ENCODE assay signal across 9 mouse cellular contexts in genomic region chr15:63999936-64000530, GRCm38 (mm10).
DNase-seq lines count a peak whose midpoint lies in the region; ATAC-seq and TF ChIP-seq lines count a peak whose summit lies in the region.
"Had no signal": no experiment of that assay in that cellular context is flagged by ENCODE, and none has a peak within 500 bp of the region (broad histone marks: within the 10 kb centered on the region; RNA-seq: fewer than 3 reads in every experiment).

No protein-coding gene starts in this region.

- DNase-seq in frontal cortex, postnatal 25 days (ENCODE audit: low spot score in 2 of 2) = no peak
- DNase-seq in left cerebral cortex, postnatal 14 days (ENCODE audit: low spot score in 2 of 2) = peak; percentile 34 to 41
- no peak for DNase-seq in left cerebral cortex, postnatal 36 days (ENCODE audit: low spot score in 2 of 2)
- peak; percentile 75 for DNase-seq in brain, adult 2 months (ENCODE audit: low read depth, low spot score)
- no peak for DNase-seq in urinary bladder, adult 18-20 months (ENCODE audit: low spot score in 2 of 2)
- DNase-seq in gastrocnemius, adult 2 months = no peak
- DNase-seq: left cerebral cortex, postnatal 4 days had no signal

- intact Hi-C loops in left cerebral cortex, postnatal 14 days (cut with DNase I) = loop anchor here (2.0 to 5.0 kb wide), 2 partner anchors 37 to 57 kb away; no protein-coding TSS in a partner anchor
- intact Hi-C loops in left cerebral cortex, postnatal 36 days (cut with DNase I) = loop anchor here (2.0 kb wide), 1 partner anchor 59 kb away; no protein-coding TSS in a partner anchor
- intact Hi-C loops in gastrocnemius, adult 2 months (cut with DNase I) = loop anchor here (2.0 to 5.0 kb wide), 3 partner anchors 23 to 112 kb away; partner anchors contain the start of gene Fam49b

- H3K27ac ChIP-seq in embryonic fibroblast, embryonic 13.5 days (ENCODE audit: insufficient read depth, low read length) = no peak overlapping the region
- no peak overlapping the region for H3K27ac ChIP-seq in gastrocnemius, adult 2 months

- ATAC-seq in frontal cortex, adult (ENCODE audit: low TSS enrichment) = peak; percentile 8; the same call in 1 of the 2 replicates

- peaks cover 9% of the 10 kb centered on the region for H3K4me1 ChIP-seq in embryonic fibroblast, embryonic 13.5 days (ENCODE audit: control insufficient read depth, insufficient read depth, low read length)

- TF ChIP-seq POLR2A in embryonic fibroblast, embryonic 13.5 days (IDR thresholded peaks at IDR 0.05; ENCODE audit: low read depth, low read length) = no peak

- peak; percentile 8; the same call in 1 of the 2 replicates for TF ChIP-seq CTCF in embryonic fibroblast, embryonic 13.5 days (IDR thresholded peaks at IDR 0.05; ENCODE audit: borderline replicate concordance, insufficient read depth, low read length)
- TF ChIP-seq CTCF in gastrocnemius, adult 2 months (IDR thresholded peaks at IDR 0.05) = no peak

- no peak overlapping the region for H3K4me3 ChIP-seq in embryonic fibroblast, embryonic 13.5 days (ENCODE audit: insufficient read depth, low read length)
- H3K4me3 ChIP-seq in gastrocnemius, adult 2 months = no peak overlapping the region

Comparison
In these comparisons a context has a peak if more than half of its experiments do, and no peak if none do; other contexts are left out.
1. DNase-seq: peak in left cerebral cortex, postnatal 14 days (2 of 2) and brain, adult 2 months (single experiment); none in frontal cortex, postnatal 25 days (0 of 2), left cerebral cortex, postnatal 36 days (0 of 2), urinary bladder, adult 18-20 months (0 of 2) and gastrocnemius, adult 2 months (single experiment).